Mouse (Mus musculus): ENCODE results near the gene Slc39a7.
"Not testable (repeated sequence)": the region's sequence is repeated elsewhere in the genome, so short reads cannot be mapped to it uniquely, and the experiment has no call there.

Slc39a7 gene

DNA sequence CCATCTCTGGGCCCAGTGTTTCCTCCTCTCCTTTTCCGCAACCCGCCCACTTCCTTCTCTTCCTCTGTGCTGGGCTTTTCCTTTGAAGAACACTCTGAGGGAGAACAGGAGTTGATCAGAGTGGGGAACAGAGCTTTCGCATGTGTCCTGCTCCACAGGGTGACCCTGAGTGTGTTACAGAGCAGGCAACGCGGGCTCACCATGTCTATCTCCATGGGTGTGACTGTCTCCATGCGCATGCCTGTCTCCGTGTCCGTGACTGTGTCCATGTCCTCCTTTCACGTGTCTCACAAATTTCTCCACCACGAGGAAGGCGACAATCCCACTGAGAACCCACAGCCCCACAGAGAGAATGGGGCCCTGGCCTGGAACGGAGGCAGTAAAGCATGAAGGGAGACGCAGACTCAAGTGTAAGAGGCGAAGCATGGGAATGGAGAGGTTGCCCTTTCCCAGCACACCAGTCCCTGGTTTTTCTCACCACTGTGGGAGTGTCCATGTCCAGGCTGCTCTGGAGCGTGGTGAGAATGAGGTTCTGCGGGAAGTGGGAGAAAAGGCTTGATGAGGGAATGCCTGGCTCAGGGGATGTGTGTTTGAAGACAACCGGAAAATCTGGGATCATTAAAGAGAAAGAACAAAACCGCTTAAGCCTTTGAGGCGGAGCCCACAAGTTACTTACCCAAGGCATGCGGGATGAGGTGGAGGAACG lies 1.4 kb downstream of the Slc39a7 start:
- DNase-seq: peak; percentile 30

DNA sequence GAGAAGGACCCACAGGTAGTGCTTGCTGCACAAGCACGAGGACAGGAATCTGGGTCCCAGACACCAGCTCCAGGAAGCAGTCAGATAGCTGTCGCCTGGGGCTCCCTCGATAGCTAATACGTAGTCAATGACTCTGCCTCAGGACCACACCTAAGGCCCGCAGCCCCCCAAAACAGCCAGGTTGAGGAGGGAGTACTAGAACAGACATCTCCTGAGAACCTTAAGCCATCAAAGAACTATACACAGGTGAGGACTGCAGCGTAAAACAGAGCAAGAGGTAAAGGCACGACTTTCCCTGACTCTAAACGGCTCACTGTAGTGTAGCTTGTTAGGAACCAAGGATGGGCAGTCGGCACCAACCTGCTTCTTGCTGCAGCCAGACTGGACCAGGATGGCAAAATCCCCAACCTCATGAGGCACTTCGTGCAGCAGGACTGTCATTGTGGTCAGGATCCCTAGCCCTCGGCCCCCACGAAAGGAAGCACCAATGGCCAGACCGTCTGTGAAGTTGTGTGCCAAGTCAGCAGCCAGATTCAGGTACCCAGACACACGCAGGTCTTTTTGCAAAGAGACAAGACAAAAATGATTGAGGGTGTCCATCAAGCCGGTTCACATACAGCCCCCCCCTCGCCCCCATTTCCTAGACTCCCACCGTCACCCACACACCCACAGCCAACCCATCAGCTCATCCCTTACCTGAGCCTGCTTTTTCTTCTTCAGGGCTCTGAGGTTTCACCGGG lies 2.2 kb downstream of the Slc39a7 start:
- peak; percentile 17 for DNase-seq

DNA sequence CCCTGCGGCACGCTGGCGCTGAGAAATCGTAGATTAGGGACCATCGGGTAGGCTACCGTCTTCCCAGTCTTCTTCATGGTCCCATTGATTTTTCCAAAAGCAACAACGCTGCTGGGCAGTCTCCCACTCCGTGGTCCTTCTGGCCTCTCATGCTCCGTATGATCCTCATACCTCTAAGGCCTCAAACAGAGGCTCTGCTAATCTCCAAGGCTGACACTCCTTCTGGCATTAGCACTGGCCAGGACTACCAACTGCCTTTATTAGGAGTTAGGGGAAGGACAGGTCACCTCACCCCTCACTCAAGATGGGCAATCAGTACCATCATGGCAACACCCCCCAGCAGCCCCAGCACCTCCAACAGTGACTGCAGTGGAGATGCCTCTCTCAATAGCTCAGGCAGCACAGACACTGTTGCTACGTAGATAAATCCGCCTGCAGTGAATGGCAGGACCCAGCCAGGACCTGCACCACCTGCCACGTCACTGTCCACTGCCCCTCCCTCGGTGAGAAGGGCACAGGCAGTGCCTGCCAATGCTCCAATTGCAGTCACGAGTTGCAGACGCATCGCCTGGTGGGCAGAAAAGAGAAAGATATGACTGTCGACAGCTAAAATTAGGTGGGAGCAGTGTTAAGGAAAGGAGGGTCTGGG lies 2.9 kb downstream of the Slc39a7 start:
- DNase-seq: peak; percentile 19

DNA sequence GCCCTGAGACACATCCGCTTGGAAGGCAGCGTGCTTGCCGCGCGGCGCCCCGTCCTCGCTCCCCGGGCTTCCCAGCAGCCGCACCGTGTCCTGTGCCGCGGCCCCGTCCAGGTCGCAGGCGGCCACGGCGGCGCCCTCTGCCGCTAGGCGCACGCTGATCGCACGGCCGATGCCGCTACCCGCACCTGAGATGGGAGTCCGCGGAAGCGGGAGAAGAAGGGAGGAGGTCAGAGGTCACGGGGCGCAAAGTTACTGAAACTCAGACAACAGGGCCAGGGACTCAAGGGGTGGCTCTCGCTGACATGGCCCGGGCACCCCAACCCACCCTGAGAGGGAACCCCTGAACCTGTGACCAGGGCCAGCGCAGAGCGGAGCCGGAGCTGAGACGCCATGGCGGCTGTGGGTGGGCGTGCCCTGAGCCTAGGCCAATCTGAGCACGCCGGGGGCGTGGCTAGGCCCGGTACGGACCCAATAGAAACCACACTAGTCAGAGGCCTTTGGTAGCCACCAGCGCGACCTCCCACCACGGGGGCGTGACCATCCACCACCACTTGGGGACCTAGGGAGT lies 3.7 kb downstream of the Slc39a7 start, which contains the start of gene H2-Ke6:
Gene H2-Ke6, minus strand, starts transcription at position 405 of the 568 bp plus-strand sequence.
- DNase-seq: peak; percentile 98

DNA sequence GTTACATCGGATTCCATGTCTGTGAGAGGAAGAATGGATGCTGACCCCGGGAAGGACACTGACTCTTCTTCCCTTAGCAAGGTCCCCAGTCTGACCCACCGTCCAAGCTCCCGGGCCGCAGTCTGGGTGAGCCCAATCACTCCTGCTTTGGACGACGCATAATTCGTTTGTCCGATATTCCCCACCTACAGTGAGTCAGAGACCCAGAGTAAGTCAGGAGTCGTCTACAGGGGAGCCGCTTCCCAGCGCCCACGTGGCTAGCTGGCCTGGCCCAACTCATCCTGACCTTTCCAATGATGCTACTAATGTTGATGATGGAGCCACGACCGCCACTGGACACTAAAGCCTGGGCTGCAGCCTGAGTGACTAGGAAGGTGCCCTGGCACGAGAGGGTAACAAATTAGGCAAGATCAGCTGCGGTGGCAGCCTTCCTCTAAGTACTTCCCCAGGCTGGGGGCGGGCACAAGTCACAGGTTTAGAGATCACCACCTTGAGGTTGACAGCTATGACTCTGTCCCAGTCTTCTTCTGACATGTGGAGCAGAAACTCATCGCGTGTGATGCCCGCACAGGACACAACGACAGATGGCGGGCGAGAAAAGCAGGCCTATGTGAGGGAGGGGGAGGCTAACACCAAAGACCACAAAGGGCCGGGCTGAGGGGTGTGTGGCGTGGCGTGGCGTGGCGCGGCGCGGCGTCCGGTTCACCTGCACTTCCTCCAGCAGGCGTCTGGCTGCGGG lies 4.4 kb downstream of the Slc39a7 start:
- peak; percentile 43 for DNase-seq

DNA sequence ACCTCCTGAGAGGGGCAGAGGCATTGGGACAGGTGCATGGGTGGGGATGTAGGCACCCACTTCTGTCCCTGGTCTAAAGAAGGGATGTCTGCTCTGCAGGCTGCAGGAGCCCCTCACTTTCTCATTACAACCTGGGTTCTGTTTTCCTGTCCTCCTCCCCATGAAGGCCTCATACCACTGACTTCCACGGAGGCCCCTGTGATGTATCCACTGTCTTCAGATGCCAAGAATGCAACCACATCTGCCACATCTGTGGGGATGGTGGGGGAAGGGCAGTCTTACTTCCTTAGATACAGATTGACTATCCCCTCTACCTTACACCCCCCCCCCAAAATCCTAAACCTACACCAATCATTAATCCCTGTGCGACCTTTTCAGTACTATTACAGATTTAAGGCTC lies 5.3 kb downstream of the Slc39a7 start:
- DNase-seq: peak; percentile 27

DNA sequence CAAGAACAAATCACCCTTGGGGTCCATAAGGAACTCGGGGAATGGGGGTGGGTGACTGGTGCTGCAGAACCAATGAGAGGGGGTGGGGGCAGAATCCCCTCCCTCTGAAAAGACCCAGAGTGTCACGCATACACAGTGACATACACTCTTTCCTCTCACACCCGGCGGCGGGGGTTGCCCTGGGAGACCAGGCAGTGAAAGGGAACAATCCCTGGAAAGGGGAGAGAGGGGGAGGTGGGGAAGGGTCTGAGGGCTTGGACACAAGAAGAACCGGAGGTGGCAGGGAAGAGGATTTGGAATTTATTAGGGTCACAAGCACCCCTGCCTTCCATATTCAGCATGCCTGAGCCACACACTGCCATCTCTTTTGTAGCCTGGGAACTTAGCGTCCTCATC lies 5.7 kb downstream of the Slc39a7 start:
- peak; percentile 14 for DNase-seq

DNA sequence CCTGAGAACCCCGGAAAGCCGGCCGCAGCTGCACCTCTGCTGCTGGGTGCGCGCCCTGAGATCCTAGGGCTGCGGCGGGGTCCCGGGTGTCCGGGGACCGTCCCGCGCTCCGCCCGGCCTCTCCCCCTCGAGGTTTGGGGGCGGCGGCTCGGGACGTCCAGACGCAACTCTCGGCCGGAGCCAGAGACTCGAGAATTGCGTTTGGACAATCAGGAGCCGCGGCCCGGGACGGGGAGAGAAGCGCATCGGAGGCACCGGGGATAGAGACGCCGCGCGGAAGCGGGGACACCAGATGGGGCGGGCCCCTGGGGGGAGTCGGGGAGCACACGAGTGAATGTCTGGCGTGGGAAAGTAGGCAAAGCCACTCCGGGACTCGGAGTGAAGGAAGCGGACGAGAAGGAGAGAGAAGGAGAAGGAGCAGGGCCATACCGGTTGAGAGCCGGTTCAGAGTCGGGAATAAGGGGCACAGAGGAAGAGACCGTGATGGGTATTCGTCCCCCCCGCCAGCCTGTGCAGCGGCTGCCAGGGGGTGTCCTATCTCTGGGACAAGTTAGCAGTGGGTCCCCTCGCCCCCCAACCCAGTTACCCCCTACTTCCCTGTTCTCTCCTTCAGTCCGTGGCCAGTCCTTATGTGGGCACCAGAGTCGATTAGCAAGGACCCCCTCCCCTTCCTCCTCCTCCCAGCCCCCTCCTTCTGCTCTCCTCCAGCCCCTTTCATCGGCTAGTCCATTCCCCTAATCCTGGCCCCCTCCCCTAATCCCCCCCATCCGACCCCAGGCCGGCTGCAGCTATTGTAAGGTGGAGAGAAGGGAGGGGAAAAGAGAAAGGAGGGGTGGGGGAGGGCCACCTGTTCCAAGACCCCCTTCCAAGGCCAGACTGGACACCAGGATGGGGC lies 6.4 kb downstream of the Slc39a7 start:
- DNase-seq: peak; percentile 16

DNA sequence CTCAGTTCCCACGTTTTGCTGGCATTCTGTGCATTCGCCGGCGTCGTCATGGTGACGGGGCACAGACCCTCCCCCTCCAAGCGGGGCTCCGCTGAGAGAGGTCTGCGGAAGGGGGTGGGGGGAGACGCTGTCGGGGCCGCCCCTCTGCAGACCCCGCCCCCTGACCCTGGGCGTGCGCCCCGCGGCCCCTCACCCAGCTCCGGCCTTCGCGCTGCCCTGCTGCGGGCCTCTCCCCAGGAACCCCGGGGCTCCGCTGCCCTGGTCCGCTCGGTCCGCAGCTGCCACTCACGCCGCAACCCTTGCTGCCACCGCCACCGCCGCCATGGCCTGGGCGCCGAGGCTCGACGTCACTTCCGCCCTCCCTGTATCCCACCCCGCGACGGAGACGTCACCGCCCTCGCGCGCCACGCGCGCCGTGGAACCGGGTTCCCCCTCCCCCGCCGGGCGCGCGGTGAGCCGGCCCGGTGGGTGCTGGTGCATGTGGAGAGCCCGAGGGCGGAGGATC lies 7.1 kb downstream of the Slc39a7 start, which contains the start of gene Ring1:
Gene Ring1, minus strand, starts transcription at position 364 of the 505 bp plus-strand sequence.
- peak; percentile 83 for DNase-seq

DNA sequence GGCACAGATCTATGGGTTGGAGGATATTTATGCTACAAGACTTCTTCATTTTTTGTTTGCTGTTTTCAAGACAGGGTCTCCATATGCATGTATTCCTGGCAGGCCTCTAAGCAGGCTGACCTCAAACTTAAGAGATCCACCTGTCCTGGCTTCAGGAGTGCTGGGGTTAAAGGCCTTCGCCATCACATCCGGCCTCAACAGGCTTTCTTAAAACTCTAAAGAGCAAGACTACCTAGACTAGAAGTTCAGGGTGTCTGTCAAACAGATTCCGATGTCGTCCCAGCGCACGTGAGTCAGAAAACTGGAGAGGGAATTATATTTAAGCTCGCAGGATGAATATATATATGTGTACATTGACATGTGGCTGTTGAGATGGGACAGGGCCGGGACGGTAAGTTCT lies 7.8 kb downstream of the Slc39a7 start:
- DNase-seq: peak; percentile 16

DNA sequence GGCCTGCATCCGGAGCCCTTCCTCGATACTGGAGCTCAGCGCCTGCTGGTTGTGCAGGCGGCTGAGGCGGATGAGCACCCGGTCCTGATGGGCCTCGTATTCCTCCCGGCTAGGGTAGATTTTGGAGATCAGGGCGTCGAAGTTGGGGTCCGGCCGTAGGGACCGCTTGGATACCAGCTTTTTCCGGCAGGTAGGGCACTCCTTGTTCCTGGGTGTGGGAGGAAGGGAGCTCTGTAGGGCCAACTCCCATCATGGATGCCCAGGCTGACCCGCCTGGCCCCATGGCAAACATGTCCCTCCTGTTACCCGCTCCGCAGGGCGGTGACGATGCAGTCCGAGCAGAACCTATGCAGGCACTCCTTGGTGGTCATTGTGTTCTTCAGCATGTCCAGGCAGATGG lies 8.5 kb downstream of the Slc39a7 start:
- DNase-seq: peak; percentile 15

DNA sequence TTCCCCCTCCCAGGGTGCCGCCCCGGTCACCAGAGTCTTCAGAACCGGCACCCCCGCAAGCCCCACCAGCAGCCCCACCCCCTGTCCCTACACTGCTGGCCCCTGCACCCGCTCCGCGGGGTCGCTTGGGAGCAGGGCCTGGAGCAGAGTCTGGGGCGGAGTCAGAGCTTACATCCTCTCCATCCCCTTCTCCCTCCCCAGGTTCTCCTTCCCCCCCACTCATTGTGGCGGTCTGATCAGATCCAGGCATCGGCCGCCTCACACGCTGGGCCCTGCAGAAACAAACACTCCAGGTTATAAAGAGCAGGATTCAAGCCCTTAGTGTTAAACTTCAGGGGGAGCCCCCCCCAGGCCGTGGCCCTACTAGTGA lies 9.1 kb downstream of the Slc39a7 start:
- DNase-seq: no peak

DNA sequence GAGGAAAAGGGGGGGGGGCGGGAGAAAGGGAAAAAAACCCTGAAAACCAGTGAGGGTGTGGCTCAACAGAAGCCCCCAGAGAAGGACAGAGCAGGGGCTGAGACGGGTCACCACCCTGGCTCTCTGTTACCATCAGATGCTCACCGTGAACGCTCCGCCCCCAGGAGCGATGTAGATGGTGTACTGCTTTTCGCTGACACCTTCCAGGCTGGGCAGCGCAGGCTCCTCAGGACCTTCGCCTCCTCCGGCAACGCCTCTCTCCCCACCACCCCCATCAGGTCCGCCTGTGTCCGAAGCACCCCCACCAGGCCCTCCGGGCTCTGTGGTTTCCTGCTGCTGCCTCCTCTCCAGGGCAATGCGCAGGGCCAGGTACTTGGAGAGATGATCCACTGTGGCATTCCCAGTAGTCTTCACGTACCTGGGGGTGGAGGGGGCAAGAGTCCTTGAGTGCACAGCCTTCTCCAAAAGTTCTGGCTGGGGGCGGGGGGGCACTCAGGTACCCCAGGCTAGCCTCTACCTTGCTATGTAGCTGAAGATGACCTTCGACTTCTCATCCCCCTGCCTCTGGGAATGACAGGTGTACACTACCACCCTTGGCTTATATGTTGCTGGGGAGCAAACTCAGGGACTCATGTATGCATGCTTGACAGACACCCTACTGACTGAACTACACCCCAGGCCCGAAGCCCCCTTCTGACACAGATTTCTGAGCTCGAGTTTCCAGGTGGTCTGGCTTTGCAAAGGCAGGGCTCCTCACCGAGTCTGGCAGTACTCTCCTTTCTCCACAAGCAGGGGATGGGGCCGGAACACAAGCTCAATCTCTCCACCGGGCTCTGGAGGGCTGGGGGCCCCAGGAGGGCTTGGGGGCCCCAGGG lies 9.7 kb downstream of the Slc39a7 start:
- DNase-seq: no peak

DNA sequence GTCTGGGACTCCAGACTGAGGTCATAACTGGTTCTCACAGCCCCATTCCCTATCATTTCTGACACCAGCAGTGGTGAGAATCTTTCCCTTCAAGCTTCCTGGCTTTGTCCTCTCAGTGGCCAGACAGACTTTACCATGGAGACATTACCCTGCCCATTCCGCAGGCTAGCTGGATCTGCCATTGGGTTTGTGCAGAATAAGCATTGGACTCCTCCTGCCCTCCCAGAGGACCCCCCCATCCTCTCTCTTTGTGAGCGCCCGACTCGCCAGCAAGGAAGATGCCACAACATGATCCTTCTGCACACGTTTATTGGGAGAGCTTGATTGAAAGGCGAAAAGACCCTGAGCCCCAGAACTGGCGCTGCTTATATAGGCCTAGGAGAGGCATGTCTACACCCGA lies 18.0 kb downstream of the Slc39a7 start:
- DNase-seq: no peak

DNA sequence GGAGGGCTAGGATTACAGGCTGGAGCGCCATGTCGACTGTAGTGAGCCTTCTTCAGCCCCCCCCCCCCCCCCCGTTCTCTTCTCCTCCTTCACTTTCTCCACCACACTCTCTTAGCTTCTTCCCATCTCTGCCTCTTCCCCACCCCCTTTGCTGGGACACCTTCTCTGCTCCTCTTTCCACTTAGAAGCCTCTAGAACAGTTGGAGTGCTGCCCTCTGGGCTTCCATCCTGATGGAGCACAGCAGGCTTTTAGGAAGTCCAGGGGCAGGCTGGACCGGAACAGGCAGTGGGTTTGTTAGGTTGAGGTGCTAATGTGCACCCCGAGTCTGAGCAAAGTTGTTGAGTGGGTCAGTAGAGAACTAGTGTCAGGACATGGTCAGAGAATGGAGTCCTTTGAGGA lies 21.3 kb downstream of the Slc39a7 start:
- DNase-seq: no peak

DNA sequence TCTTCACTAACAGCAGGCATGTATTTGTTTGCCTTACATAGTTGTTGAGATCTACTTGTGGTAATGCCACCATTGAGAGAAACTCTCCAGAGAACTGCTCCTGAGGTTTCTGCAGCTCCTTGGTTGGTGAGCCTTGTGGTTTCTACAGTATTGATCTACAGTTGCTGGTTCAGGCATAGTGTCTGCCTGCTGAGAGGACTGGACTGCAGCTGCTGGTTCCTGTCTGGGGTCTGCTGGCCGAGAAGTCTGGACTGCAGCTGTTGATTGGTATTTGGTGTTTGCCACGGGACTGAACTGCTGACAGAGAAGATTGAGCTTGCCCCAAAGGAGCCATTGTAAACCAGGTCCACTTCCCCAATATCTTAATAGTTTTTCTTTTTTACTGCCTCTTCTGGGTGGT lies 24.9 kb downstream of the Slc39a7 start:
- DNase-seq: no peak

DNA sequence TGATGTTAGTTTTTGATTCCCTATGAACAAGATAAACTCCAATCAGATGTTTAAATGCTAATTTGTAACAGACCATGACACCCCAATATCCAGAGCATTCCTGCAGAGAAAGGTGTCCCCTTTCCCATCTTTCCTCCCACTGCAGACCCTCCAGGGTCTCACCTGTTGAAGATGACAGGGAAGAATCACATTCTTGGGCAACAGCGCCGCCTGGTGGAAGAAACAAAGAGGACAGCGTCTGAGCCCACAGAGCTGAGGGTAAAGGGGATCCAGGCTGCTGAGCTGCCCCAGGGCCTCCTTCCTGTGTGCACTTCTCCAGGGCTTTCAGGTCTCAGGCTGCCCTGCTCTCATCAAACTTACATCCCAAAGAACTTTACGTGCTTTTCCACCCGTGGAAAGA lies 28.1 kb downstream of the Slc39a7 start:
- DNase-seq: peak; percentile 44

DNA sequence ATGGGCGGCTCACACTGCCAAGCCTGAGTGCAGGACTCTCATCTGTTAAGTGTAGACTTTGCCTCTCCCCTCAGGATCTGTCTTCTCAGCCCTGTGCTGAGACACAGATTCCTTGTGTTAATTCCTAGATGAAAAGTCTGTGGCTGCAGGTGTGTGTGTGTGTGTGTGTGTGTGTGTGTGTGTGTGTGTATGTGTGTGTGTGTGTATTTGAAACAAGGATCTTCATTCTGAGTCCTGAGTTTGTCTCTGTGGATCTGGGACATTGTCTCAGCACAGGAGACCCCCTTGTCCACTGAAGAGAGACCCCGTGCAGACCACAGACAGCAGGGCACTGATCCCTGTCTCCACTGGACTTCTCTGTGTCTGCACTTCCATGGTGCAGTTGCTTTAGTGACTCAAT lies 30.7 kb downstream of the Slc39a7 start:
- not testable (repeated sequence) for DNase-seq

DNA sequence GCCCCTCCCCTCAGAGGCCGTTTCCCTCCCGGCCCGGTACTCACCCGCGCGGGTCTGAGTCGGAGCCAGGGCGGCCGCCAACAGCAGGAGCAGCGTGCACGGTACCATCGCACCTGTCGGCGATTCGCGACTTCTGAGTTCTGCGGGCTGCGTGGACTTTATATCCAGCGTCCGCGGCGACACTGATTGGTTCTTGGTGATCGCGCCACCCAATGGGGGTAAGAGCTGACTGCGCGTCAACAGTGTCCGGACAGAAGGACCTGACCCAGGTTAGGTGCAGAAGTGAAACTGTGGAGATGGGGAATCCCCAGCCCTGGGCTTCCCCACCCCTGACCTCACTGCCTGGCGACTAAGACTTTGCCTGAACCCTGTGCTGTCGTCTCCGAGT lies 31.3 kb downstream of the Slc39a7 start, which contains the start of gene H2-K1:
Gene H2-K1, minus strand, starts transcription at position 198 of the 388 bp plus-strand sequence.
- peak; percentile 97 for DNase-seq

Data from kidney, adult 9 months (tissue).